Mouse (Mus musculus) spleen, adult 2 months (tissue): ENCODE measurements around the gene Rab14.

Experiments used
- CTCF ChIP-seq: fragments of 200-500 bp; IDR thresholded peaks from 2 replicates; pipeline ENCODE4 v1.5.1; 2011; ENCODE audit warnings: mild to moderate bottlenecking, inconsistent platforms; ENCODE audit not compliant: insufficient read depth, insufficient read length, insufficient replicate concordance; ENCODE audit errors: extremely low read depth
- POLR2A ChIP-seq: fragments of 200-500 bp; IDR thresholded peaks from 2 replicates; pipeline ENCODE4 v1.6.1; 2011; ENCODE audit warnings: low read depth, low read length, inconsistent platforms

DNA sequence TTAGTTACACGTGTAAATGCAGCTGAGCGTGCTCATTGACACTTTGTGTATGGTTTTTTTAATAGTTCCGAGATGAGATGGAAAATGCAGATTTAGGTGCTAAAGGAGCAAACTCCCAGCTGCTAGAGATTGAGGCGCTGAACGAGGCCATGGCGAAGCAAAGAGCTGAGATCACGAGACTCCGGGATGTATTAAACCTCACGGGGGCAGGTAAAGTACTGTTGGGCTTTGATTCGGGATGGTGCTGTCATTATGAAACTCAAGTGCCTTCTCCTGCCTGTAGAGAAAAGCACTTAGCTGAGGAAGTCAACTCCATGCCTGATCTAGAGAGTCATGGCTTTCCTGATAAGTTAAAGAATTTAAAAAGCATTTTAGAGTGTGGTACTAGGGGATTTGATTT lies 52.1 kb downstream of the Rab14 start:
- TF ChIP-seq POLR2A = no peak
- TF ChIP-seq CTCF = no peak
